Comparison of ENCODE assay signal across 26 mouse cellular contexts in the genomic region with DNA sequence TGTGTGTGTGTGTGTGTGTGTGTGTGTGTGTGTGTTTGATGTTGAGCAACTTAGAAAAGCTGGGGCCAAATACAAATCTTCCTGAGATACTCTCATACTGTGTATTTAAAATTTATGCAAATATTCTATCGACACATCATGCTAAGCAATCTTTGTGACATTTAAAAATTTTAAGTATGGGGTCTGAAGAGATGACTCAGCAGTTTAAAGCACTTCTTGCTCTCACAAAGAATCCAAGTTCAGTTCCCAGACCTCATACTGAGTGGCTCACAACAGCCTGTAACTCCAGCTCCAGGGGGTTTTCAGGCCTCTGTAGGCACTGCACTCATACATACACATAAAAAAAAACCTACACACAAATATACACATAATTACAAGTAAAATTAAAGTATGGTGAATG. TPM values are rescaled to one million over a fixed set of nuclear protein-coding genes. Genes with fewer than 3 reads are reported as not detected.
DNase-seq lines count a peak whose midpoint lies in the region; ATAC-seq and TF ChIP-seq lines count a peak whose summit lies in the region.
"Had no signal": no experiment of that assay in that cellular context is flagged by ENCODE, and none has a peak within 500 bp of the region (broad histone marks: within the 10 kb centered on the region; RNA-seq: fewer than 3 reads in every experiment).

No protein-coding gene starts in this region.

- H3K27ac ChIP-seq in MEL (ENCODE audit: control insufficient read depth, low read depth, low read length), result no peak overlapping the region
- H3K27ac ChIP-seq in forebrain, embryonic 12.5 days, result no peak overlapping the region
- H3K27ac ChIP-seq in kidney, embryonic 15.5 days, result no peak overlapping the region
- H3K27ac ChIP-seq: embryonic facial prominence, embryonic 10.5 days; embryonic facial prominence, embryonic 12.5 days had no signal

- TF ChIP-seq RAD21 in MEL (IDR thresholded peaks at IDR 0.05; ENCODE audit: low read depth, low read length), result no peak

- DNase-seq in heart, adult 11 months, result peak; percentile 4
- no peak for DNase-seq in heart, postnatal 14 days
- no peak for DNase-seq in MEL (ENCODE audit: low read depth, low spot score)
- DNase-seq: adrenal gland, adult 8-10 months; adrenal gland, postnatal 14 days; adrenal gland, postnatal 36 days; B cell, adult 2 months; cerebellum, adult 11-12 months; cerebellum, adult 2 months; cerebellum, adult 9-10 months; cerebellum, postnatal 10 days; cerebellum, postnatal 25 days had no signal

- H3K27me3 ChIP-seq in MEL (ENCODE audit: control insufficient read depth in 1 of 2, insufficient read depth in 2 of 2, low read length in 2 of 2), result peaks cover 4 to 8% of the 10 kb centered on the region in 2 experiments
- H3K27me3 ChIP-seq in forebrain, embryonic 12.5 days, result 0 out of 2 replicates have a peak, but pooled peaks cover 4% of the 10 kb centered on the region
- peaks cover 4% of the 10 kb centered on the region; the same call in 1 of the 2 replicates for H3K27me3 ChIP-seq in kidney, embryonic 15.5 days
- H3K27me3 ChIP-seq: embryonic facial prominence, embryonic 12.5 days had no signal

- H3K9ac ChIP-seq in MEL (ENCODE audit: control insufficient read depth, low read depth, low read length, poor library complexity, severe bottlenecking), result no peak overlapping the region
- no peak overlapping the region for H3K9ac ChIP-seq in forebrain, embryonic 12.5 days
- no peak overlapping the region for H3K9ac ChIP-seq in kidney, embryonic 15.5 days
- H3K9ac ChIP-seq: embryonic facial prominence, embryonic 12.5 days had no signal

- H3K36me3 ChIP-seq in MEL (ENCODE audit: control insufficient read depth in 1 of 2, insufficient read depth in 2 of 2, low read length in 2 of 2), result no peaks in the 10 kb centered on the region
- H3K36me3 ChIP-seq in forebrain, embryonic 12.5 days (replicated peaks), result no peaks in the 10 kb centered on the region
- H3K36me3 ChIP-seq in kidney, embryonic 15.5 days, result no peaks in the 10 kb centered on the region
- H3K36me3 ChIP-seq: embryonic facial prominence, embryonic 10.5 days; embryonic facial prominence, embryonic 12.5 days; G1E had no signal

- TF ChIP-seq CTCF in MEL (IDR thresholded peaks at IDR 0.05 in 2 of 3, conservative IDR thresholded peaks at IDR 0.05 in 1 of 3; ENCODE audit: control insufficient read depth in 1 of 3, insufficient read depth in 1 of 3, low read depth in 2 of 3, low read length in 3 of 3, poor library complexity in 1 of 3, severe bottlenecking in 1 of 3), result no peak

- no peak overlapping the region for H3K4me3 ChIP-seq in MEL (ENCODE audit: control insufficient read depth in 1 of 2, insufficient read depth in 1 of 2, low read depth in 2 of 2, low read length in 2 of 2)
- no peak overlapping the region for H3K4me3 ChIP-seq in forebrain, embryonic 12.5 days (replicated peaks)
- no peak overlapping the region for H3K4me3 ChIP-seq in kidney, embryonic 15.5 days (replicated peaks)
- H3K4me3 ChIP-seq: embryonic facial prominence, embryonic 10.5 days; embryonic facial prominence, embryonic 12.5 days had no signal

- H3K4me2 ChIP-seq in forebrain, embryonic 12.5 days, result no peak overlapping the region
- no peak overlapping the region for H3K4me2 ChIP-seq in kidney, embryonic 15.5 days
- H3K4me2 ChIP-seq: embryonic facial prominence, embryonic 12.5 days had no signal

- intact Hi-C loops in heart, postnatal 14 days (cut with DNase I), result no loop called here

- no peak for TF ChIP-seq POLR2A in MEL (IDR thresholded peaks at IDR 0.05; ENCODE audit: control insufficient read depth in 1 of 2, insufficient read depth in 1 of 2, low read depth in 1 of 2, low read length in 2 of 2, poor library complexity in 1 of 2)

- no peaks in the 10 kb centered on the region for H3K4me1 ChIP-seq in MEL (ENCODE audit: control insufficient read depth in 1 of 2, insufficient read depth in 2 of 2, low read length in 2 of 2)
- no peaks in the 10 kb centered on the region for H3K4me1 ChIP-seq in forebrain, embryonic 12.5 days
- H3K4me1 ChIP-seq in kidney, embryonic 15.5 days, result no peaks in the 10 kb centered on the region
- H3K4me1 ChIP-seq: embryonic facial prominence, embryonic 10.5 days; embryonic facial prominence, embryonic 12.5 days had no signal

- WGBS in forebrain, embryonic 12.5 days, result 95% methylated on average over 1 of the region's 1 CpGs
- 89% methylated on average over 1 of the region's 1 CpGs for WGBS in kidney, embryonic 15.5 days

- H3K79me2 ChIP-seq in MEL (ENCODE audit: control insufficient read depth, insufficient read depth, low read length, poor library complexity), result no peaks in the 10 kb centered on the region

- no peak for ATAC-seq in forebrain, embryonic 12.5 days (ENCODE audit: low FRiP score)
- no peak for ATAC-seq in kidney, embryonic 15.5 days (replicated peaks; ENCODE audit: low FRiP score)
- ATAC-seq: activated CD4-positive, CD25-positive, alpha-beta regulatory T cell, adult 4 months; CD4-positive, CD25-positive, alpha-beta regulatory T cell, adult 4 months; forebrain, embryonic 14.5 days; forebrain, embryonic 16.5 days had no signal

- no peak for TF ChIP-seq EP300 in MEL (IDR thresholded peaks at IDR 0.05; ENCODE audit: low read depth in 1 of 2, low read length in 2 of 2)

- no peaks in the 10 kb centered on the region for H3K9me3 ChIP-seq in MEL (replicated peaks; ENCODE audit: insufficient read depth, low read length)
- H3K9me3 ChIP-seq in forebrain, embryonic 12.5 days, result no peaks in the 10 kb centered on the region
- H3K9me3 ChIP-seq in kidney, embryonic 15.5 days (replicated peaks), result no peaks in the 10 kb centered on the region
- H3K9me3 ChIP-seq: embryonic facial prominence, embryonic 10.5 days; embryonic facial prominence, embryonic 12.5 days; G1E had no signal

TF ChIP-seq in MEL, 35 proteins besides CTCF, POLR2A, EP300 and RAD21:
- TF ChIP-seq NELFE (IDR thresholded peaks at IDR 0.05; ENCODE audit: low read depth, low read length) (no peak), MAFK (IDR thresholded peaks at IDR 0.05; ENCODE audit: borderline replicate concordance, low read depth, low read length) (peak; percentile 21; the same call in 1 of the 2 replicates)
TF ChIP-seq in MEL: peak in this region for 1.

RNA-seq across cellular contexts. Expression of a gene that starts 4.8 kb away (rescaled TPM):
- not detected for total RNA-seq in heart, postnatal 14 days (2021)
- not detected in 2 replicates for total RNA-seq in MEL (2012; rRNA removed)
- not detected for polyA plus RNA-seq in MEL (2012; ENCODE audit: insufficient read depth in 1 of 2, insufficient read length in 2 of 2, low read depth in 1 of 2, low replicate concordance in 2 of 2, missing spikeins in 1 of 2)
- not detected in 2 replicates for polyA plus RNA-seq in forebrain, embryonic 12.5 days (2016; fragmentation: Nextera tagmentation; extraction: Ambion mirVana)
- not detected in 2 replicates for polyA plus RNA-seq in kidney, embryonic 15.5 days (2015; fragmentation: Nextera tagmentation; extraction: Ambion mirVana)
- total RNA-seq: adrenal gland, adult 18-20 months; adrenal gland, adult 8-10 months; adrenal gland, postnatal 14 days; adrenal gland, postnatal 36 days; G1E had no signal
- polyA plus RNA-seq: activated CD4-positive, CD25-positive, alpha-beta regulatory T cell, adult 4 months; CD4-positive, CD25-positive, alpha-beta regulatory T cell, adult 4 months; cerebellum, adult 2 months; embryonic facial prominence, embryonic 10.5 days; forebrain, embryonic 11.5 days; forebrain, embryonic 14.5 days; forebrain, embryonic 16.5 days; G1E had no signal

RNA-seq across cellular contexts. Expression of a gene that starts 18.8 kb away (rescaled TPM):
- total RNA-seq in heart, postnatal 14 days (2021), result not detected
- not detected in 2 replicates for total RNA-seq in MEL (2012; rRNA removed)
- polyA plus RNA-seq in MEL (2012; ENCODE audit: insufficient read depth in 1 of 2, insufficient read length in 2 of 2, low read depth in 1 of 2, low replicate concordance in 2 of 2, missing spikeins in 1 of 2), result not detected
- polyA plus RNA-seq in forebrain, embryonic 12.5 days (2016; fragmentation: Nextera tagmentation; extraction: Ambion mirVana), result not detected in 2 replicates
- polyA plus RNA-seq in kidney, embryonic 15.5 days (2015; fragmentation: Nextera tagmentation; extraction: Ambion mirVana), result not detected in 2 replicates
- total RNA-seq: adrenal gland, adult 18-20 months; adrenal gland, adult 8-10 months; adrenal gland, postnatal 14 days; adrenal gland, postnatal 36 days; G1E had no signal
- polyA plus RNA-seq: activated CD4-positive, CD25-positive, alpha-beta regulatory T cell, adult 4 months; CD4-positive, CD25-positive, alpha-beta regulatory T cell, adult 4 months; cerebellum, adult 2 months; cortical plate, adult 2 months; embryonic facial prominence, embryonic 10.5 days; embryonic facial prominence, embryonic 12.5 days; embryonic facial prominence, embryonic 14.5 days; forebrain, embryonic 11.5 days; forebrain, embryonic 14.5 days; forebrain, embryonic 16.5 days; frontal cortex, adult 2 months; G1E had no signal

RNA-seq across cellular contexts. Expression of a gene that starts 23.9 kb away (rescaled TPM):
- total RNA-seq in heart, postnatal 14 days (2021), result not detected
- total RNA-seq in MEL (2012; rRNA removed), result not detected in 2 replicates
- polyA plus RNA-seq in MEL (2012; ENCODE audit: insufficient read depth in 1 of 2, insufficient read length in 2 of 2, low read depth in 1 of 2, low replicate concordance in 2 of 2, missing spikeins in 1 of 2), result not detected
- polyA plus RNA-seq in forebrain, embryonic 12.5 days (2016; fragmentation: Nextera tagmentation; extraction: Ambion mirVana), result not detected in 2 replicates
- not detected in 2 replicates for polyA plus RNA-seq in kidney, embryonic 15.5 days (2015; fragmentation: Nextera tagmentation; extraction: Ambion mirVana)
- total RNA-seq: adrenal gland, adult 18-20 months; adrenal gland, adult 8-10 months; adrenal gland, postnatal 14 days; adrenal gland, postnatal 36 days had no signal
- polyA plus RNA-seq: activated CD4-positive, CD25-positive, alpha-beta regulatory T cell, adult 4 months; CD4-positive, CD25-positive, alpha-beta regulatory T cell, adult 4 months; cerebellum, adult 2 months; cortical plate, adult 2 months; embryonic facial prominence, embryonic 10.5 days; embryonic facial prominence, embryonic 12.5 days; embryonic facial prominence, embryonic 14.5 days; forebrain, embryonic 11.5 days; forebrain, embryonic 14.5 days; forebrain, embryonic 16.5 days; frontal cortex, adult 2 months; G1E had no signal

RNA-seq across cellular contexts. Expression of a gene that starts 40.7 kb away (rescaled TPM):
- total RNA-seq in heart, postnatal 14 days (2021), result not detected
- not detected in 2 replicates for total RNA-seq in MEL (2012; rRNA removed)
- polyA plus RNA-seq in MEL (2012; ENCODE audit: insufficient read depth in 1 of 2, insufficient read length in 2 of 2, low read depth in 1 of 2, low replicate concordance in 2 of 2, missing spikeins in 1 of 2), result under 1 TPM in 1 of 2 experiments, not detected in 1; 0.03 TPM
- 0.14 and 0.20 TPM in 2 replicates for polyA plus RNA-seq in forebrain, embryonic 12.5 days (2016; fragmentation: Nextera tagmentation; extraction: Ambion mirVana)
- polyA plus RNA-seq in kidney, embryonic 15.5 days (2015; fragmentation: Nextera tagmentation; extraction: Ambion mirVana), result 0.47 and 0.53 TPM in 2 replicates
- total RNA-seq: adrenal gland, adult 18-20 months; adrenal gland, adult 8-10 months; adrenal gland, postnatal 36 days; G1E had no signal
- polyA plus RNA-seq: activated CD4-positive, CD25-positive, alpha-beta regulatory T cell, adult 4 months; CD4-positive, CD25-positive, alpha-beta regulatory T cell, adult 4 months; embryonic facial prominence, embryonic 10.5 days; embryonic facial prominence, embryonic 12.5 days; embryonic facial prominence, embryonic 14.5 days; forebrain, embryonic 16.5 days; G1E had no signal
